ENCODE assay signal across 9 mouse cellular contexts in the genomic region with DNA sequence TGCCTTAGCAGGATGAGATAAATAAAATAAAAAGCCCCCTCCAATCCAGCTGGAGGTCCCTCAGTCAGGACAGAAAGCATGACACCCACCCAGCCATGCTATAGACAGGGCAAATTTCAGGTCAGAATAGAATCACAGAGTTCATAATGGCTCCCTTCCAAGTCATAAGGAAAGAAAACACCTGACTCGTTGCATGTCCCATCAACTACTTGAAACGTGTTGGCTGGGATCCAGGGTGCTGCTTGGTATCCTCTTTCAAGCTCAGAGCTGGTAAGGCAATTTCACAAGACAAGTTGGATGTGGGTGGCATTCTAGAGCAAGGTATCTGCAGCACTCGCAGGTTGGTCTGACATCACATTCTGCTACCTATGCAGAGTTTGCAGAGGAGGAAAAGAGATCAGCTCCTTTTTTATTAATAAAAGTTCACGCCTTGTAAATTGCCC.
DNase-seq lines count a peak whose midpoint lies in the region; ATAC-seq and TF ChIP-seq lines count a peak whose summit lies in the region.
"Had no signal": no experiment of that assay in that cellular context is flagged by ENCODE, and none has a peak within 500 bp of the region (broad histone marks: within the 10 kb centered on the region; RNA-seq: fewer than 3 reads in every experiment).

No protein-coding gene starts in this region.

- H3K27ac ChIP-seq in lung, embryonic 14.5 days (ENCODE audit: low read depth): peak overlapping the region; percentile 46; the same call in 1 of the 2 replicates
- no peak overlapping the region for H3K27ac ChIP-seq in kidney, embryonic 14.5 days (ENCODE audit: low read depth, low read length)

- H3K9me3 ChIP-seq in lung, embryonic 14.5 days (ENCODE audit: low read depth, low read length): no peaks in the 10 kb centered on the region
- no peaks in the 10 kb centered on the region for H3K9me3 ChIP-seq in kidney, embryonic 14.5 days (ENCODE audit: control insufficient read depth, low read length)

- no peak overlapping the region for H3K4me3 ChIP-seq in lung, embryonic 14.5 days (ENCODE audit: low read depth, low read length)
- no peak overlapping the region for H3K4me3 ChIP-seq in lung, adult 2 months (replicated peaks; ENCODE audit: extremely low read depth, low read depth, low read length)
- H3K4me3 ChIP-seq in kidney, embryonic 14.5 days (ENCODE audit: low read length): no peak overlapping the region
- H3K4me3 ChIP-seq: megakaryocyte, embryonic 14.5 days had no signal

- no peaks in the 10 kb centered on the region for H3K36me3 ChIP-seq in lung, embryonic 14.5 days (ENCODE audit: insufficient read depth)
- no peaks in the 10 kb centered on the region for H3K36me3 ChIP-seq in kidney, embryonic 14.5 days (ENCODE audit: control insufficient read depth, insufficient read depth, low read length)

- TF ChIP-seq POLR2A in lung, adult 2 months (IDR thresholded peaks at IDR 0.05; ENCODE audit: borderline replicate concordance, extremely low read depth, low read depth, low read length): no peak

- DNase-seq in embryo, embryonic 10 days (ENCODE audit: low spot score): peak; percentile 5
- no peak for DNase-seq in embryo, embryonic 9.5 days (ENCODE audit: extremely low spot score)
- DNase-seq in lung, embryonic 14.5 days: peak; percentile 69
- DNase-seq in lung, adult 2 months: no peak
- peak; percentile 13 to 26 for DNase-seq in right cerebral cortex, adult 2 months (ENCODE audit: low spot score in 2 of 2)
- DNase-seq in urinary bladder, postnatal 36 days (ENCODE audit: low spot score in 2 of 2): no peak
- DNase-seq in spleen, postnatal 36 days (ENCODE audit: low spot score in 2 of 2): no peak

- peaks cover 18% of the 10 kb centered on the region; the same call in 1 of the 2 replicates for H3K4me1 ChIP-seq in lung, embryonic 14.5 days (ENCODE audit: insufficient read depth)
- H3K4me1 ChIP-seq in lung, adult 2 months (ENCODE audit: control insufficient read depth, insufficient read depth, low read length): peaks cover 2% of the 10 kb centered on the region; the same call in 1 of the 2 replicates
- no peaks in the 10 kb centered on the region for H3K4me1 ChIP-seq in kidney, embryonic 14.5 days (ENCODE audit: control insufficient read depth, insufficient read depth, low read length)
- H3K4me1 ChIP-seq: megakaryocyte, embryonic 14.5 days had no signal

- TF ChIP-seq CTCF in lung, embryonic 14.5 days (IDR thresholded peaks at IDR 0.05; ENCODE audit: low read depth): no peak
- TF ChIP-seq CTCF in lung, adult 2 months (IDR thresholded peaks at IDR 0.05; ENCODE audit: insufficient read depth, low read length): no peak

- ATAC-seq in lung, embryonic 14.5 days (ENCODE audit: insufficient read depth): peak; percentile 32
- ATAC-seq in kidney, embryonic 14.5 days (ENCODE audit: low FRiP score, low TSS enrichment): peak; percentile 37; the same call in 1 of the 2 replicates

- H3K27me3 ChIP-seq in lung, embryonic 14.5 days (ENCODE audit: insufficient read depth, low read length): no peaks in the 10 kb centered on the region
- no peaks in the 10 kb centered on the region for H3K27me3 ChIP-seq in kidney, embryonic 14.5 days (ENCODE audit: control insufficient read depth, insufficient read depth, low read length)
- H3K27me3 ChIP-seq: megakaryocyte, embryonic 14.5 days had no signal

- H3K9ac ChIP-seq in lung, embryonic 14.5 days: no peak overlapping the region
- no peak overlapping the region for H3K9ac ChIP-seq in kidney, embryonic 14.5 days (ENCODE audit: low read depth, low read length)

- WGBS in lung, embryonic 14.5 days: 26% methylated on average over 4 of the region's 4 CpGs
- 38% methylated on average over 4 of the region's 4 CpGs for WGBS in lung, adult 2 months
- 39% methylated on average over 4 of the region's 4 CpGs for WGBS in kidney, embryonic 14.5 days

- peak overlapping the region; percentile 46 for H3K4me2 ChIP-seq in lung, embryonic 14.5 days
- no peak overlapping the region for H3K4me2 ChIP-seq in kidney, embryonic 14.5 days (replicated peaks; ENCODE audit: low read depth, low read length)

Comparison
In these comparisons a context has a peak if more than half of its experiments do, and no peak if none do; other contexts are left out.
1. DNase-seq: peak in embryo, embryonic 10 days (single experiment), lung, embryonic 14.5 days (single experiment) and right cerebral cortex, adult 2 months (2 of 2); none in embryo, embryonic 9.5 days (single experiment), lung, adult 2 months (single experiment), urinary bladder, postnatal 36 days (0 of 2) and spleen, postnatal 36 days (0 of 2).